Comparison of ENCODE assay signal across 22 mouse cellular contexts in genomic region chr19:34756561-34757240, GRCm38 (mm10). TPM values are rescaled to one million over a fixed set of nuclear protein-coding genes. Genes with fewer than 3 reads are reported as not detected.
"Had no signal": no experiment of that assay in that cellular context is flagged by ENCODE, and none has a peak within 500 bp of the region (broad histone marks: within the 10 kb centered on the region; RNA-seq: fewer than 3 reads in every experiment).

No protein-coding gene starts in this region.

- H3K36me3 ChIP-seq: lung, embryonic 15.5 days; midbrain, embryonic 10.5 days; midbrain, embryonic 12.5 days; neural tube, embryonic 13.5 days; neural tube, embryonic 15.5 days had no signal

- H3K4me1 ChIP-seq: midbrain, embryonic 10.5 days; midbrain, embryonic 12.5 days; neural tube, embryonic 13.5 days; neural tube, embryonic 15.5 days had no signal

- H3K4me2 ChIP-seq: lung, embryonic 15.5 days; midbrain, embryonic 12.5 days; neural tube, embryonic 13.5 days; neural tube, embryonic 15.5 days had no signal

- H3K4me3 ChIP-seq: lung, embryonic 15.5 days; midbrain, embryonic 10.5 days; midbrain, embryonic 12.5 days; myocyte; neural tube, embryonic 13.5 days; neural tube, embryonic 15.5 days had no signal

- H3K9me3 ChIP-seq: lung, embryonic 15.5 days; midbrain, embryonic 10.5 days; midbrain, embryonic 12.5 days; neural tube, embryonic 13.5 days; neural tube, embryonic 15.5 days had no signal

- H3K27ac ChIP-seq: lung, embryonic 15.5 days; midbrain, embryonic 10.5 days; midbrain, embryonic 12.5 days; neural tube, embryonic 13.5 days; neural tube, embryonic 15.5 days had no signal

- DNase-seq: lung, adult 2 months; lung, postnatal 14 days; lung, postnatal 36 days; midbrain, embryonic 14.5 days; retina, postnatal 1 day; right cerebral cortex, adult 18-20 months; right cerebral cortex, postnatal 25 days; right cerebral cortex, postnatal 4 days; spleen, adult 18-20 months; thymus, adult 18-20 months; thymus, postnatal 14 days; thymus, postnatal 36 days had no signal

- H3K27me3 ChIP-seq: lung, embryonic 15.5 days; midbrain, embryonic 12.5 days; neural tube, embryonic 13.5 days; neural tube, embryonic 15.5 days had no signal

- ATAC-seq: lung, postnatal 0 days; midbrain, embryonic 16.5 days had no signal

- H3K9ac ChIP-seq: lung, embryonic 15.5 days; midbrain, embryonic 12.5 days; neural tube, embryonic 13.5 days; neural tube, embryonic 15.5 days had no signal

RNA-seq across cellular contexts. Expression of gene Slc16a12, which starts 9.6 kb away (rescaled TPM):
- total RNA-seq: megakaryocyte, adult 5-6 weeks; megakaryocyte-erythroid progenitor cell, adult 5-6 weeks had no signal
